Mouse (Mus musculus): ENCODE data around the gene Gm28053.
A peak's percentile ranks its signal among the peaks of the same experiment; 100 is the strongest.
"Not testable (repeated sequence)": the region's sequence is repeated elsewhere in the genome, so short reads cannot be mapped to it uniquely, and the experiment has no call there.

Gm28053 gene

GRCm38 (mm10) chr6:48718455-48718854, at the start of gene Gm28053, which contains the start of gene Gimap7:
Gene Gm28053, plus strand, starts transcription at chr6:48718607.
Gene Gimap7, plus strand, starts transcription at chr6:48718621.
- no peak for DNase-seq (ENCODE audit: low spot score)

- DNase-seq (ENCODE audit: low spot score): no peak
Measured at GRCm38 (mm10) chr6:48669446-48669969, 48.9 kb upstream of the Gm28053 start.

GRCm38 (mm10) chr6:48674291-48675058, 43.9 kb upstream of the Gm28053 start:
- no peak for DNase-seq (ENCODE audit: low spot score)

- no peak for DNase-seq (ENCODE audit: low spot score)
Measured at GRCm38 (mm10) chr6:48675400-48675930, 42.9 kb upstream of the Gm28053 start.

GRCm38 (mm10) chr6:48675931-48676859, 42.2 kb upstream of the Gm28053 start, which contains the start of gene Gimap9:
Gene Gimap9, plus strand, starts transcription at chr6:48676129.
- peak; percentile 36 for DNase-seq (ENCODE audit: low spot score)

- no peak for DNase-seq (ENCODE audit: low spot score)
Measured at GRCm38 (mm10) chr6:48676860-48677415, 41.5 kb upstream of the Gm28053 start.

GRCm38 (mm10) chr6:48677492-48678345, 40.7 kb upstream of the Gm28053 start:
- no peak for DNase-seq (ENCODE audit: low spot score)

GRCm38 (mm10) chr6:48678391-48678790, 40.0 kb upstream of the Gm28053 start:
- DNase-seq (ENCODE audit: low spot score): no peak

- DNase-seq (ENCODE audit: low spot score): no peak
Measured at GRCm38 (mm10) chr6:48679701-48680100, 38.7 kb upstream of the Gm28053 start.

- no peak for DNase-seq (ENCODE audit: low spot score)
Measured at GRCm38 (mm10) chr6:48680421-48680820, 38.0 kb upstream of the Gm28053 start.

- no peak for DNase-seq (ENCODE audit: low spot score)
Measured at GRCm38 (mm10) chr6:48681472-48682090, 36.8 kb upstream of the Gm28053 start.

GRCm38 (mm10) chr6:48682271-48682670, 36.1 kb upstream of the Gm28053 start:
- no peak for DNase-seq (ENCODE audit: low spot score)

- DNase-seq (ENCODE audit: low spot score): not testable (repeated sequence)
Measured at GRCm38 (mm10) chr6:48683263-48683821, 35.1 kb upstream of the Gm28053 start.

GRCm38 (mm10) chr6:48684319-48684718, 34.1 kb upstream of the Gm28053 start, which contains the start of gene Gimap4:
Gene Gimap4, plus strand, starts transcription at chr6:48684549.
- no peak for DNase-seq (ENCODE audit: low spot score)

GRCm38 (mm10) chr6:48684806-48685205, 33.6 kb upstream of the Gm28053 start:
- DNase-seq (ENCODE audit: low spot score): no peak

GRCm38 (mm10) chr6:48685251-48685650, 33.2 kb upstream of the Gm28053 start:
- DNase-seq (ENCODE audit: low spot score): no peak

- DNase-seq (ENCODE audit: low spot score): no peak
Measured at GRCm38 (mm10) chr6:48685694-48686665, 32.4 kb upstream of the Gm28053 start.

- DNase-seq (ENCODE audit: low spot score): no peak
Measured at GRCm38 (mm10) chr6:48687077-48687476, 31.3 kb upstream of the Gm28053 start.

GRCm38 (mm10) chr6:48689320-48689719, 29.1 kb upstream of the Gm28053 start:
- DNase-seq (ENCODE audit: low spot score): no peak
